Mouse (Mus musculus): ENCODE results near the gene Gm20388.

Gm20388 gene

GRCm38 (mm10) chr8:119910547-119911257, at the start of gene Gm20388:
Gene Gm20388 (plus strand): TSS chr8:119910841.
- peak; percentile 95 for DNase-seq

GRCm38 (mm10) chr8:119861706-119862389, 48.8 kb upstream of the Gm20388 start, which contains the start of gene Klhl36:
Gene Klhl36 (plus strand): TSS chr8:119862266.
- peak; percentile 98 to 99 for DNase-seq

GRCm38 (mm10) chr8:119862390-119862734, 48.3 kb upstream of the Gm20388 start:
- no peak for DNase-seq

- no peak for DNase-seq
These were observed 47.9 kb upstream of the Gm20388 start for GRCm38 (mm10) chr8:119862749-119863148.

- no peak for DNase-seq
These were observed 41.0 kb upstream of the Gm20388 start for GRCm38 (mm10) chr8:119869616-119870015.

- DNase-seq, result no peak
These were observed 37.5 kb upstream of the Gm20388 start for GRCm38 (mm10) chr8:119873181-119873580.

GRCm38 (mm10) chr8:119881301-119881700, 29.3 kb upstream of the Gm20388 start:
- DNase-seq, result no peak

GRCm38 (mm10) chr8:119881917-119882316, 28.7 kb upstream of the Gm20388 start:
- no peak for DNase-seq

GRCm38 (mm10) chr8:119883281-119883680, 27.4 kb upstream of the Gm20388 start:
- DNase-seq, result no peak

- DNase-seq, result peak; percentile 49 to 72
These were observed 25.0 kb upstream of the Gm20388 start for GRCm38 (mm10) chr8:119885612-119886011.

GRCm38 (mm10) chr8:119887130-119887529, 23.5 kb upstream of the Gm20388 start:
- DNase-seq, result peak; percentile 38 to 64

- DNase-seq, result no peak
These were observed 22.6 kb upstream of the Gm20388 start for GRCm38 (mm10) chr8:119888012-119888411.

- no peak for DNase-seq
These were observed 13.6 kb upstream of the Gm20388 start for GRCm38 (mm10) chr8:119897069-119897468.

GRCm38 (mm10) chr8:119897933-119898332, 12.7 kb upstream of the Gm20388 start:
- peak in 1 of 2 experiments; percentile 29 for DNase-seq

GRCm38 (mm10) chr8:119901349-119901748, 9.3 kb upstream of the Gm20388 start:
- no peak for DNase-seq

GRCm38 (mm10) chr8:119901952-119902351, 8.7 kb upstream of the Gm20388 start:
- no peak for DNase-seq

GRCm38 (mm10) chr8:119904323-119904911, 6.2 kb upstream of the Gm20388 start:
- no peak for DNase-seq

GRCm38 (mm10) chr8:119909944-119910546, 596 bp upstream of the Gm20388 start, which contains the start of gene Usp10:
Gene Usp10 (plus strand): TSS chr8:119910360.
- DNase-seq, result no peak

GRCm38 (mm10) chr8:119911258-119911962, 769 bp downstream of the Gm20388 start:
- no peak for DNase-seq

GRCm38 (mm10) chr8:119912643-119913042, 2.0 kb downstream of the Gm20388 start:
- no peak for DNase-seq

GRCm38 (mm10) chr8:119913181-119913580, 2.5 kb downstream of the Gm20388 start:
- peak in 1 of 2 experiments; percentile 11 for DNase-seq

GRCm38 (mm10) chr8:119914161-119914560, 3.5 kb downstream of the Gm20388 start:
- DNase-seq, result no peak

GRCm38 (mm10) chr8:119915298-119915697, 4.7 kb downstream of the Gm20388 start:
- DNase-seq, result no peak
